Mouse (Mus musculus) C2C12 (cell line): Measurements from ENCODE around the gene Fus.

Source experiments
- CTCF ChIP-seq: IDR thresholded peaks from one replicate; pipeline ENCODE4 v1.5.1; 2011; ENCODE audit not compliant: control insufficient read depth, insufficient read depth, insufficient read length
- MAX ChIP-seq: IDR thresholded peaks from one replicate; pipeline ENCODE4 v1.6.1; 2011; ENCODE audit warnings: mild to moderate bottlenecking, control low read depth
- USF1 ChIP-seq: IDR thresholded peaks from one replicate; pipeline ENCODE4 v1.6.1; 2011; ENCODE audit warnings: low read depth, mild to moderate bottlenecking, control low read depth, moderate library complexity

DNA sequence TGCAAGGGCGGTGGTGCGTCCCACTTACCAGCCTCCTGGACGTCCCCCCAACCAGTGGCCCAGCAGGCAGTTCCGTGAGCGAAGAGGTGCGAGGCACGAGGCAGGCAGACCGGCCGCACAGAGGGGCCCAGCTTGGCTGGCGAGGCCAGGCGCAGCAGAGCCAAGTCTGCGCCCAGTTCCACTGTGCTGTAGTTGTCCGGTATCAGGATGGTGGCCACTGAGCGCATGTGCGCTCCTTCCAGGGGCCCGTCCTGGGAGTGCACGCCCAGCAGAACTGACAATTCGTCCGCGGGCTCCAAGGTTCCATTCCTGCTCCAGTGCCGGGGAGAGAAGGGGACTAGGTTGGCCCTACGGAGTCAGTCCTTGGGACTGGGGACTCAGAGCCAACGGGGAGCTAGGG lies 22.6 kb upstream of the Fus start:
- no peak for TF ChIP-seq CTCF
- no peak for TF ChIP-seq USF1
- no peak for TF ChIP-seq MAX
